Mouse (Mus musculus) kidney, adult 2 months (tissue): ENCODE measurements around the gene Hcst. TPM values are rescaled to one million over a fixed set of nuclear protein-coding genes. Genes with fewer than 3 reads are reported as not detected.

Experiments
- DNase-seq: peaks from one replicate; pipeline ENCODE4 v3.0.0; 2021
- H3K27ac ChIP-seq: fragments of 200-500 bp; 2 replicates; pipeline ENCODE4 v1.5.1; 2012; ENCODE audit warnings: low read depth, low read length, control low read depth, inconsistent platforms; ENCODE audit not compliant: insufficient read depth
- H3K27me3 ChIP-seq: fragments of 200-500 bp; replicated peaks from 2 replicates; pipeline ENCODE4 v1.6.1; 2012; ENCODE audit warnings: mild to moderate bottlenecking, moderate library complexity, low read length, inconsistent platforms; ENCODE audit not compliant: control insufficient read depth, insufficient read depth
- H3K36me3 ChIP-seq: fragments of 200-500 bp; 2 replicates; pipeline ENCODE4 v1.6.1; 2012; ENCODE audit warnings: mild to moderate bottlenecking, moderate library complexity, low read length, inconsistent platforms; ENCODE audit not compliant: control insufficient read depth, insufficient read depth
- H3K4me1 ChIP-seq: fragments of 200-500 bp; 2 replicates; pipeline ENCODE4 v1.6.1; 2011; ENCODE audit warnings: low read length; ENCODE audit not compliant: control insufficient read depth, insufficient read depth
- H3K4me3 ChIP-seq: fragments of 200-500 bp; 2 replicates; pipeline ENCODE4 v1.5.1; 2011; ENCODE audit warnings: mild to moderate bottlenecking, low read depth, low read length, control low read depth; ENCODE audit not compliant: insufficient read depth
- CTCF ChIP-seq: fragments of 200-500 bp; conservative IDR thresholded peaks from 2 replicates; pipeline ENCODE4 v1.5.1; 2011; ENCODE audit warnings: low read depth, mild to moderate bottlenecking, control low read depth, low read length, moderate library complexity, mixed read lengths; ENCODE audit not compliant: insufficient read depth, insufficient read length
- POLR2A ChIP-seq: fragments of 200-500 bp; IDR thresholded peaks from one replicate; pipeline ENCODE4 v1.6.1; 2011; ENCODE audit warnings: low read depth, low read length, control low read depth
- WGBS: fragments of 180-500 bp; shearing (Covaris S2); methylation state at CpG from one replicate; pipeline ENCODE4 v1.1.7; 2018; 5-methylcytosine and 5-hydroxymethylcytosine counted together
- polyA plus RNA-seq: library from polyadenylated mRNA; depleted of rRNA; stranded (reverse); fragments of >200 nt; gene quantifications from 2 replicates; pipeline ENCODE4 v1.2.3, GENCODE M21; 2012

Hcst gene
- polyA plus RNA-seq, 1 experiment = 12.0 TPM

DNA sequence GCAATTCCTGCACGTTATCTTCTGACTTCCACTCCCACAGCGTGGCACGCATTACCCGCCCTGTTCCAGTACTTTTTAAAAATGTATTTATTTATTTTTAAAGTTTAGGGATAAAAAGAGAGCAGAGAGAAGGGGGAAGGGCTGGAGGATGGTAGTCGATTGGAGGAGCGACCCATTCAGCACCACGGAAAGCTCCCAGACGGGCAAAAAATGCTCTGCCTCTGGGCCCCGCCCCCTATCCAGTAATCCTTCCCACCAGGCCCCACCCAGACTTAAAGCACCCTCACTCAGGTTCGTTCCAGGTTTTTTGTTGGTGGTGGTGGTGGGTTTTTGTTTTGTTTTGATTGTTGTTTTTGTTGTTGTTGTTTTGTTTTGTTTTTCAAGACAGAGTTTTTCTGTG is 14.6 kb upstream of the Hcst start:
- Histone ChIP-seq H3K36me3 (no peaks in the 10 kb centered on the region), H3K27me3 (no peaks in the 10 kb centered on the region), H3K4me3 (no peak overlapping the region), H3K27ac (no peak overlapping the region), H3K4me1 (no peaks in the 10 kb centered on the region)
- peak; percentile 59 for DNase-seq
- WGBS = under 1% methylated on average over 10 of the region's 10 CpGs
- TF ChIP-seq POLR2A (no peak), CTCF (no peak)

DNA sequence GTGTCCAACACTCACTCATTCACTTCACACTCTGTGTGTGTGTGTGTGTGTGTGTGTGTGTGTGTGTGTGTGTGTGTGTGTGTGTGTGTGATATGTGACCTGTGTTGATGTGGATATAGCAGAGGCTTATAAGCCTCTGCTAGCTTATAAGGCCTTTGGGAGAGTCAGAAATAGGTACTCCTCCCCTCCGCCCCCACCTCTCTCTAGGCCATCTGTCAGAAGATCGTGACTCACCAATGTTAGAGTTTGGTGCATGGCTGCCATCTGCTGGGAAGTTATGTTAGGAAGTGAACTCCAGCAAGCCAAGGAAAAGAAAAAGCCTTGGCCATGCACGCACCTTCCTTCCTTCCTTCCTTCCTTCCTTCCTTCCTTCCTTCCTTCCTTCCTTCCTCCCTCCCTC is 12.1 kb upstream of the Hcst start:
- 0% methylated on average over 3 of the region's 3 CpGs for WGBS
- Histone ChIP-seq H3K36me3 (no peaks in the 10 kb centered on the region), H3K27me3 (no peaks in the 10 kb centered on the region), H3K4me1 (no peaks in the 10 kb centered on the region), H3K27ac (no peak overlapping the region), H3K4me3 (no peak overlapping the region)
- peak; percentile 64 for DNase-seq
- TF ChIP-seq POLR2A (no peak), CTCF (peak; percentile 63)

DNA sequence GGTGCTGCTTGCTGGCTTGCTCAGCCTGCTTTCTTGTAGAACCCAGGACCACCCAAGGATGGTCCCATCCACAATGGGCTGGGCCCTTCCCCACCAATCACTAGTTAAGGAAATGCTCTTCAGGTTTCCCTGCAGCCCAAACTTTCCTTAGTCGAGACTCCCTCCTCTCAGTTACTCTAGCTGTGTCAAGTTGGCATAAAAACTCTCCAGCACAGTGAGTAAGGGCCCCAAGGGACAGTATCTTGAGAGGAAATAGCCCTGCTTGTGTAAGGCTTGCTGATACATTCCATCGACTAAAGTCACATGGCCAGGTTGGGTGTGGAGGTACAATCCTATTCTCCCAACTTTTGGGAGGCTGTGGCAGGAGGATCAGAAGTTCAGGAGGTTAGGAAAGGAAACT is 10.5 kb upstream of the Hcst start:
- DNase-seq = no peak
- TF ChIP-seq CTCF (no peak), POLR2A (no peak)
- Histone ChIP-seq H3K4me1 (no peaks in the 10 kb centered on the region), H3K36me3 (no peaks in the 10 kb centered on the region), H3K4me3 (no peak overlapping the region), H3K27ac (no peak overlapping the region), H3K27me3 (no peaks in the 10 kb centered on the region)
- 36% methylated on average over 2 of the region's 2 CpGs for WGBS

DNA sequence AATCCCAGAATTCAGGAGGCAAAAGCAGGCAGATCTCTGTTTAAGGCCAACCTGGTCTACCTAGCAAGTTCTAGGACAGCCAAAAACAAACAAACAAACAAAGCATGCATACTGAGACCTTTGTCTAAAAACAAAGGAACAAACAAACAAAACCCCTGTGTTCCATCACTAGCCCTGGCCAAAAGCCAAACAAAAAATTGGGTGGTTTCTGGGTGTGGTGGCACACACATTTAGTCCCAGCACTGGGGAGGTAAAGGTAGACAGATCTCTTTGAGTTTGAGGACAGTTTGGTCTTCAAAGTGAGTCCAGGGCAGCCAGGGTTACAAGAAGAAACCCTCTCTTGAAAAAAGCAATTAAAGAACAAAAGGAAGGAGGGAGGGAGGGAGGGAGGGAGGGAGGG is 9.7 kb upstream of the Hcst start:
- no peak for TF ChIP-seq POLR2A
- TF ChIP-seq CTCF = no peak

DNA sequence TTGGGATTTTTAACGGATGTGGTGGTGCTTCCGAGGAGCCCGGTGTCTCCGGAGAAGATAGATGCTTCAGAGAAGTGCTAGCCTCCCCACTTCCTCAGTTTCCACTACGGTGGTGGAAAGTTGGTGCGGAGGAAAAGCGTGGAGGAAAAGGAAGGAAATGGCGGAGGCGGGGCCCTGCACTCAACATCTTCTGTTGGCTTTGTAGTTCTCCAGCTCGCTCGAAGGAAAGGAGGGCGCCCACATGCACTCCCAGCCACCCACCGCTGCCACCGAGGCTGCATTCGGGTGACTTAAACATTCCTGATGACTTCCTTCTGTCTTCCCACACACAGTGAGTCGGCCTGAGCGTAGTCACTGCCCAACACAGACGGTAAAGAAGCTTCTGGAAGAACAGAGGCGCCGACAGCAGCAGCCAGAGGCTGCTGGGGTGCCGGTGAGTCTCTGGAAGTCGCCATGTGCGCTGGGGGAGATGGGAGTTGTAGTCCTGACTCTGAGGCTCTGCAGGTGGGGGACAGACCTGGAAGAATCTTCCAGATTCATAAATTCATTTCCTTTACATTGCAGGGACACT is 3.5 kb upstream of the Hcst start:
- no peaks in the 10 kb centered on the region for H3K27me3 ChIP-seq
- DNase-seq = peak; percentile 26
- no peak for TF ChIP-seq CTCF
- no peak for TF ChIP-seq POLR2A
- peak overlapping the region; percentile 37; the same call in 1 of the 2 replicates for H3K27ac ChIP-seq
- no peaks in the 10 kb centered on the region for H3K36me3 ChIP-seq
- WGBS = 38% methylated on average over 23 of the region's 23 CpGs
- H3K4me1 ChIP-seq = no peaks in the 10 kb centered on the region
- peak overlapping the region; percentile 70 for H3K4me3 ChIP-seq

More for the DNA sequence above, 9.7 kb upstream of the Hcst start:
- Histone ChIP-seq H3K36me3 (no peaks in the 10 kb centered on the region), H3K4me3 (no peak overlapping the region), H3K4me1 (no peaks in the 10 kb centered on the region), H3K27ac (no peak overlapping the region), H3K27me3 (no peaks in the 10 kb centered on the region)
- no peak for DNase-seq

DNA sequence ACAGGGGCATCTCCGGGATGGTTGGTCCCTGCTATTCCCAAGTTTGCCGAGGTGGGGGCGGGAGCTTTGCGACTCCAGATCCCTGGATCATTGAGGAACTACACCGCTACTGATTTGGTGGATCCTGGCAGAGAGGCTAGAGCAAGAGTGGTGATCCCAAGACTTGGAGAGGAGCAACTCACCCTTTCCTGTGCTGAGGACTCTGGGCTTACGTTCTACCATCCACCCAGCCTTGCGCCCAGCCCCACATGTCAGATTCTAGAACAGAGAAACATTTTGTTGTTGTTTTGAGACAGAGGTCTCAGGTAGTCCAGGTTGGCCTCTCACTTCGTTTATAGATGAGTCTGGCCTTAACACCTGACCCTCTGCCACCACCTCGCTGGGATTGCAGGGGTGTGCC is 2.9 kb upstream of the Hcst start:
- Histone ChIP-seq H3K4me1 (no peaks in the 10 kb centered on the region), H3K27me3 (no peaks in the 10 kb centered on the region), H3K27ac (peak overlapping the region; percentile 37; the same call in 1 of the 2 replicates), H3K36me3 (no peaks in the 10 kb centered on the region), H3K4me3 (peak overlapping the region; percentile 70)
- TF ChIP-seq POLR2A = no peak
- no peak for TF ChIP-seq CTCF
- DNase-seq = no peak
- 8% methylated on average over 9 of the region's 9 CpGs for WGBS

DNA sequence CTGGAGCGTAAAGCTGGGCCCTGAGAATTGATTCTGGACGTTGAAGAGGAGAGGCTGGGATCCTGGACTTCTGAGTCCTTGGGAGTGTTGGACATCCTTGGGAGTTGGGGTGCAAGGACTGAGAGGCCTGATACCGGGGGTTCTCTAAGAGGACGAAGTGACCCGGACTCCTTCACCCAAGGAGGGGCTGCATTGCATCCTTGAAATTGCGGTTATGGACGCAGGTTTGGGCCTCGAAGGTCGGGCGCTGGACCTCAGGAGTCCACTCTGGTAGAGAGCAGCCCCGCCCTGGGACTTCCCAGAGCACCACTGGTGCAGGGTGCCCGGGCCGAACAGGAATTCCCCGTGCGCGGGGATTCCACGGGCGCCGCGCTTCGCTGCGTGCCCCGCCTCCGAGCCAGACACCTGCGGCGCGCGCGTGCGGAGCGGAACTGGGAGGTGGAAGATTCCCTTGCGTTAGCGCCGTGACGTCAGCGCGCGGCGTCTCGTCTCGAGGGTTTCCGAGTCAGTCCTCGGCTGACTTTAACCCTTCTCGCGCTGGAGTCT is 2.3 kb upstream of the Hcst start:
- Histone ChIP-seq H3K36me3 (no peaks in the 10 kb centered on the region), H3K4me3 (peak overlapping the region; percentile 70), H3K27me3 (no peaks in the 10 kb centered on the region), H3K27ac (peak overlapping the region; percentile 49; the same call in 1 of the 2 replicates), H3K4me1 (no peaks in the 10 kb centered on the region)
- DNase-seq = peak; percentile 87
- TF ChIP-seq POLR2A (no peak), CTCF (no peak)
- under 1% methylated on average over 45 of the region's 45 CpGs for WGBS
